Mouse (Mus musculus): ENCODE measurements around the gene C1qtnf7. TPM values are rescaled to one million over a fixed set of nuclear protein-coding genes. Genes with fewer than 3 reads are reported as not detected.

The C1qtnf7 gene
- polyA plus RNA-seq, 1 experiment from 2014 or later = 1.3 TPM

DNA sequence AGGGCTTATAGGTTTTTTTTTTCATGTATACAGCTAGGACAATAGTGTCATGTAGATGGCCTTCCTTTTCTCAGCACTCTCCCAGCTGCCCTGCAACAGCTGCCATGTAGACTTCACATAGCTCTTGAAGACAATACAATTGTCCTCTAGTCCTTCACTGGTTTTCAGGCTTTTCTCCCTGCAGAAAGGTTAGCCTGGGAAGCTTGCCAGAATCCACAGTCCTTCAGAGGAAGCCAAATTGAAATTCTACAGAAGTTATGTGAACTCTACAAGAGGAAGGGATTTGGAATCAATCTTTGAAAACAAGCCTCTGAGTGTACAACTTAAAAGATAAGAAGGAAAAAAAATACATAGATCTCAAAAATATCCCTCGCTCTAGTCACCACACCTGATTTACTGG lies 94.4 kb downstream of the C1qtnf7 start:
- Histone ChIP-seq H3K27ac (ENCODE audit: low read depth, low read length) (no peak overlapping the region), H3K9me3 (ENCODE audit: control insufficient read depth, low read length) (no peaks in the 10 kb centered on the region), H3K4me3 (ENCODE audit: low read depth, low read length) (no peak overlapping the region), H3K9ac (ENCODE audit: low read depth, low read length) (no peak overlapping the region), H3K36me3 (ENCODE audit: control insufficient read depth, insufficient read depth, low read length) (no peaks in the 10 kb centered on the region), H3K27me3 (ENCODE audit: control insufficient read depth, insufficient read depth, low read length) (no peaks in the 10 kb centered on the region), H3K4me2 (replicated peaks; ENCODE audit: low read depth, low read length) (no peak overlapping the region), H3K4me1 (replicated peaks; ENCODE audit: control insufficient read depth, insufficient read depth, low read length) (no peaks in the 10 kb centered on the region)
- 96% methylated on average over 1 of the region's 1 CpGs for WGBS
- DNase-seq (ENCODE audit: low spot score) (no peak), ATAC-seq (ENCODE audit: low FRiP score) (no peak)

GRCm38 (mm10) chr5:43621575-43622299 lies 106.4 kb downstream of the C1qtnf7 start:
- no peaks in the 10 kb centered on the region for H3K27me3 ChIP-seq (ENCODE audit: control insufficient read depth, insufficient read depth, low read length)
- no peak overlapping the region for H3K27ac ChIP-seq (ENCODE audit: low read depth, low read length)
- no peak overlapping the region for H3K4me3 ChIP-seq (ENCODE audit: low read depth, low read length)
- no peaks in the 10 kb centered on the region for H3K4me1 ChIP-seq (replicated peaks; ENCODE audit: control insufficient read depth, insufficient read depth, low read length)
- WGBS = 74% methylated on average over 7 of the region's 7 CpGs
- 0 out of 2 replicates have a peak, but pooled peaks have one; percentile 35 for ATAC-seq (ENCODE audit: low FRiP score)
- DNase-seq (ENCODE audit: low spot score) = no peak
- no peaks in the 10 kb centered on the region for H3K36me3 ChIP-seq (ENCODE audit: control insufficient read depth, insufficient read depth, low read length)
- H3K4me2 ChIP-seq (replicated peaks; ENCODE audit: low read depth, low read length) = no peak overlapping the region
- H3K9ac ChIP-seq (ENCODE audit: low read depth, low read length) = no peak overlapping the region
- H3K9me3 ChIP-seq (ENCODE audit: control insufficient read depth, low read length) = no peaks in the 10 kb centered on the region

- H3K27me3 ChIP-seq (ENCODE audit: control insufficient read depth, insufficient read depth, low read length) = no peaks in the 10 kb centered on the region
- no peak for ATAC-seq (ENCODE audit: low FRiP score)
- no peak overlapping the region for H3K9ac ChIP-seq (ENCODE audit: low read depth, low read length)
- no peak for DNase-seq (ENCODE audit: low spot score)
- H3K36me3 ChIP-seq (ENCODE audit: control insufficient read depth, insufficient read depth, low read length) = no peaks in the 10 kb centered on the region
- H3K4me1 ChIP-seq (replicated peaks; ENCODE audit: control insufficient read depth, insufficient read depth, low read length) = no peaks in the 10 kb centered on the region
- H3K9me3 ChIP-seq (ENCODE audit: control insufficient read depth, low read length) = no peaks in the 10 kb centered on the region
- no peak overlapping the region for H3K4me3 ChIP-seq (ENCODE audit: low read depth, low read length)
- no peak overlapping the region for H3K4me2 ChIP-seq (replicated peaks; ENCODE audit: low read depth, low read length)
- H3K27ac ChIP-seq (ENCODE audit: low read depth, low read length) = no peak overlapping the region
- WGBS = 80% methylated on average over 4 of the region's 4 CpGs
Observed at GRCm38 (mm10) chr5:43625407-43625806, 110.1 kb downstream of the C1qtnf7 start.

DNA sequence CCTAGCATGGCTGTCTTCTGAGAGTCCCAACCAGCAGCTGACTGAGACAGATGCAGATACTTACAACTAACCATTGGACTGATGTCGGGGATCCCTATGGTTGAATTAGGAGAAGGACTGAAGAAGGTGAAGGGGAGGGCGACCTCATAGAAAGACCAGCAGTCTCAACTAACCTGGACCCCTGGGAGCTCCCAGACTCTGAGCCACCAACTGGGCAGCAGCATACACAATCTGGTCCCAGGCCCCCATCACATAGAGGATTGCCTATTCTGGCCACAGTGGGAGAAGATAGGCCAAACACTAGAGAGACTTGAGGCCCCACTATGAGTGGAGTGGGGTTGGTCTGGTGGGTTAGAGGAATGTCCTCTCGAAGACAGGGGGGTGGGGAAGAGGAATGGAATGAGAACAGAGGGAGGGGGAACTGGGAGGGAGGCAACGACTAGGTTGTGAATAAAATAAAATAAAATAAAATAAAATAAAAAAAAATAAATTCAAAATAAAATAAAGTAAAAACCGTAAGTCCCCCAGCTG lies 118.8 kb downstream of the C1qtnf7 start:
- H3K9me3 ChIP-seq (ENCODE audit: control insufficient read depth, low read length) = no peaks in the 10 kb centered on the region
- no peak overlapping the region for H3K4me3 ChIP-seq (ENCODE audit: low read depth, low read length)
- DNase-seq (ENCODE audit: low spot score) (no peak), ATAC-seq (ENCODE audit: low FRiP score) (peak; percentile 40; the same call in 1 of the 2 replicates)
- H3K4me1 ChIP-seq (replicated peaks; ENCODE audit: control insufficient read depth, insufficient read depth, low read length) = no peaks in the 10 kb centered on the region
- H3K4me2 ChIP-seq (replicated peaks; ENCODE audit: low read depth, low read length) = no peak overlapping the region
- no peaks in the 10 kb centered on the region for H3K36me3 ChIP-seq (ENCODE audit: control insufficient read depth, insufficient read depth, low read length)
- no peak overlapping the region for H3K27ac ChIP-seq (ENCODE audit: low read depth, low read length)
- H3K27me3 ChIP-seq (ENCODE audit: control insufficient read depth, insufficient read depth, low read length) = no peaks in the 10 kb centered on the region
- H3K9ac ChIP-seq (ENCODE audit: low read depth, low read length) = no peak overlapping the region
- WGBS = 86% methylated on average over 5 of the region's 5 CpGs

- ATAC-seq (ENCODE audit: low FRiP score) (peak; percentile 68; the same call in 1 of the 2 replicates), DNase-seq (ENCODE audit: low spot score) (peak; percentile 32)
- Histone ChIP-seq H3K36me3 (ENCODE audit: control insufficient read depth, insufficient read depth, low read length) (no peaks in the 10 kb centered on the region), H3K4me3 (ENCODE audit: low read depth, low read length) (no peak overlapping the region), H3K9ac (ENCODE audit: low read depth, low read length) (no peak overlapping the region), H3K4me1 (replicated peaks; ENCODE audit: control insufficient read depth, insufficient read depth, low read length) (no peaks in the 10 kb centered on the region), H3K9me3 (ENCODE audit: control insufficient read depth, low read length) (no peaks in the 10 kb centered on the region), H3K27me3 (ENCODE audit: control insufficient read depth, insufficient read depth, low read length) (no peaks in the 10 kb centered on the region), H3K4me2 (replicated peaks; ENCODE audit: low read depth, low read length) (no peak overlapping the region), H3K27ac (ENCODE audit: low read depth, low read length) (no peak overlapping the region)
- 43% methylated on average over 9 of the region's 9 CpGs for WGBS
Observed at GRCm38 (mm10) chr5:43634602-43635081, 119.3 kb downstream of the C1qtnf7 start.

DNA sequence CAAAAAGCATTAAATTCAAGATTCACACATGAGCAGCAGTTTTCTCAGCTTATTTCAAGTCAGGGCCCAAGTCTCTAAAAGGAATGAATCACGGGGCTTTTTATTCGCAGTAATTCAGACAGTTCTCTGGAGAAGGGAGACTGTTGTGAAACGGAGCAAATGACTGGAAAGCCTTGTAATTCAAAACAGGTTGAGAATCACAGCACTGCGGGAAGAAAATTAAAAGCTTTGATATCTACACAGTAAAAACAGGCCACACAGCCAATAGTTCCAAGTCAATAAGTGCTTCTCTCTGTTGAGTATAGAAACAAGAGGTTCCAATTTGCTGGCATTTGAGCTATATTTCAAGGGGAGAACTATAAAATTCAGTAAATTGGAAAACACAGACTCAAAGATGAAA lies 129.7 kb downstream of the C1qtnf7 start:
- H3K4me1 ChIP-seq (replicated peaks; ENCODE audit: control insufficient read depth, insufficient read depth, low read length) = no peaks in the 10 kb centered on the region
- WGBS = 64% methylated on average over 4 of the region's 4 CpGs
- H3K9ac ChIP-seq (ENCODE audit: low read depth, low read length) = no peak overlapping the region
- no peaks in the 10 kb centered on the region for H3K27me3 ChIP-seq (ENCODE audit: control insufficient read depth, insufficient read depth, low read length)
- H3K4me3 ChIP-seq (ENCODE audit: low read depth, low read length) = no peak overlapping the region
- H3K9me3 ChIP-seq (ENCODE audit: control insufficient read depth, low read length) = no peaks in the 10 kb centered on the region
- no peak overlapping the region for H3K27ac ChIP-seq (ENCODE audit: low read depth, low read length)
- DNase-seq (ENCODE audit: low spot score) = no peak
- no peak overlapping the region for H3K4me2 ChIP-seq (replicated peaks; ENCODE audit: low read depth, low read length)
- no peaks in the 10 kb centered on the region for H3K36me3 ChIP-seq (ENCODE audit: control insufficient read depth, insufficient read depth, low read length)
- ATAC-seq (ENCODE audit: low FRiP score) = no peak

DNA sequence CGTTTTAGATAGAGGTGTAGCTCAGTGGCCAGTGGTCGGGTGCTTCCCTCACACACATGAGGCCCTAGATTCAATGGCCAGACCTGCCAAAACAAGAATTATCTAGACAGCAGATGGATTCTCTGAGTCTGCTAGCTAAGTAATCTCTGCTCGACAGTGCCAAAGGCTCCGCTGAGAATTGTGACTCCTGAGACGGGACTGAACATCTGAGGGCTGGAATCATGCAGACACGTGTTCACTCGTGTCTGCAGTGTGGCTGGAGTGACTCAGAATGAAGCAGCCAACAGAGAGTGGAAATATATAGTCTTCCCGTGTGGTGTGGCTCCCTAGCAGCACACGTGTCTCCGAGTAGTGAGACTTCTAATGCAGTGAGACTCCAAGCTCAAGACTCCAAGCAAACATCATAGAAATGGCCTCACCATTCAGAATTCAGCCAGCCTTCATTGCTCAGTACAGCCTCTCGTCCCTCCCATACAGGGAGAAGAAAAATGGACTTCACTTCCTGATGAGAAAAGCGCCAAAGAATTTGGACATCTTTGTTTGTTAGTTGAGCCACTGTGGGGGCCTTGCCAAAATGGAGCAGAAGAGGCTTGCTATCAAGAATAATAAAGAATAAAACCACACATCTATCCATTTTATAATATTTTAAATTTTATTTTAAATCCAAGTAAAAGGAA lies 131.9 kb downstream of the C1qtnf7 start:
- Histone ChIP-seq H3K4me3 (ENCODE audit: low read depth, low read length) (no peak overlapping the region), H3K4me2 (replicated peaks; ENCODE audit: low read depth, low read length) (no peak overlapping the region), H3K27ac (ENCODE audit: low read depth, low read length) (no peak overlapping the region), H3K9me3 (ENCODE audit: control insufficient read depth, low read length) (no peaks in the 10 kb centered on the region), H3K36me3 (ENCODE audit: control insufficient read depth, insufficient read depth, low read length) (no peaks in the 10 kb centered on the region), H3K27me3 (ENCODE audit: control insufficient read depth, insufficient read depth, low read length) (no peaks in the 10 kb centered on the region), H3K4me1 (replicated peaks; ENCODE audit: control insufficient read depth, insufficient read depth, low read length) (no peaks in the 10 kb centered on the region), H3K9ac (ENCODE audit: low read depth, low read length) (no peak overlapping the region)
- WGBS = 85% methylated on average over 12 of the region's 12 CpGs
- ATAC-seq (ENCODE audit: low FRiP score) = no peak
- DNase-seq (ENCODE audit: low spot score) = no peak

- Histone ChIP-seq H3K27ac (ENCODE audit: low read depth, low read length) (no peak overlapping the region), H3K4me1 (replicated peaks; ENCODE audit: control insufficient read depth, insufficient read depth, low read length) (no peaks in the 10 kb centered on the region; the same call in 1 of the 2 replicates), H3K4me2 (replicated peaks; ENCODE audit: low read depth, low read length) (no peak overlapping the region), H3K27me3 (ENCODE audit: control insufficient read depth, insufficient read depth, low read length) (no peaks in the 10 kb centered on the region), H3K4me3 (ENCODE audit: low read depth, low read length) (no peak overlapping the region), H3K9ac (ENCODE audit: low read depth, low read length) (peak overlapping the region; percentile 58; the same call in 1 of the 2 replicates), H3K36me3 (ENCODE audit: control insufficient read depth, insufficient read depth, low read length) (no peaks in the 10 kb centered on the region), H3K9me3 (ENCODE audit: control insufficient read depth, low read length) (no peaks in the 10 kb centered on the region)
- 91% methylated on average over 3 of the region's 3 CpGs for WGBS
- ATAC-seq (ENCODE audit: low FRiP score) (no peak), DNase-seq (ENCODE audit: low spot score) (peak; percentile 21)
Observed at GRCm38 (mm10) chr5:43661498-43661897, 146.2 kb downstream of the C1qtnf7 start.
